Mouse (Mus musculus) forebrain, embryonic 15.5 days (tissue): ENCODE results near the gene Gnao1. TPM values are rescaled to one million over a fixed set of nuclear protein-coding genes. Genes with fewer than 3 reads are reported as not detected.

Experiments used
- ATAC-seq: fragments of 200-750 bp; cut with Nextera tagmentation; replicated peaks from 2 replicates; pipeline ENCODE4 v1.8.0; 2017; ENCODE audit warnings: mild to moderate bottlenecking, moderate TSS enrichment, moderate library complexity
- H3K27ac ChIP-seq: fragments of 300-500 bp; sonication (generic); replicated peaks from 2 replicates; pipeline ENCODE4 v1.5.1; 2015; ENCODE audit warnings: mild to moderate bottlenecking, inconsistent platforms
- H3K27me3 ChIP-seq: fragments of 300-500 bp; sonication (generic); 2 replicates; pipeline ENCODE4 v1.6.1; 2015; ENCODE audit warnings: inconsistent platforms
- H3K36me3 ChIP-seq: fragments of 300-500 bp; sonication (generic); 2 replicates; pipeline ENCODE4 v1.6.1; 2015; ENCODE audit warnings: mild to moderate bottlenecking, inconsistent platforms
- H3K4me1 ChIP-seq: fragments of 300-500 bp; sonication (generic); 2 replicates; pipeline ENCODE4 v1.6.1; 2015; ENCODE audit warnings: inconsistent platforms
- H3K4me2 ChIP-seq: fragments of 300-500 bp; sonication (generic); replicated peaks from 2 replicates; pipeline ENCODE4 v1.6.1; 2015; ENCODE audit warnings: mild to moderate bottlenecking, inconsistent platforms
- H3K4me3 ChIP-seq: fragments of 300-500 bp; sonication (generic); 2 replicates; pipeline ENCODE4 v1.5.1; 2015; ENCODE audit warnings: mild to moderate bottlenecking, inconsistent platforms
- H3K9ac ChIP-seq: fragments of 300-500 bp; sonication (generic); replicated peaks from 2 replicates; pipeline ENCODE4 v1.6.1; 2015; ENCODE audit warnings: mild to moderate bottlenecking, inconsistent platforms
- H3K9me3 ChIP-seq: fragments of 300-500 bp; sonication (generic); 2 replicates; pipeline ENCODE4 v1.6.1; 2016; ENCODE audit warnings: inconsistent platforms
- WGBS: fragments of 180-500 bp; shearing (Covaris S2); methylation state at CpG from one replicate; pipeline ENCODE4 v1.1.7; 2015; ENCODE audit warnings: mixed read lengths; 5-methylcytosine and 5-hydroxymethylcytosine counted together
- polyA plus RNA-seq: library from polyadenylated mRNA; unstranded; fragments of >200 nt; fragmentation: Nextera tagmentation; extraction: Ambion mirVana; gene quantifications from 2 replicates; pipeline ENCODE4 v1.2.1, GENCODE M21; 2015

Gnao1 gene
- polyA plus RNA-seq, 1 experiment from 2014 or later, result 167 TPM

GRCm38 (mm10) chr8:93968293-93968692, 158.5 kb downstream of the Gnao1 start:
- H3K9me3 ChIP-seq, result no peaks in the 10 kb centered on the region
- peaks cover 67% of the 10 kb centered on the region for H3K36me3 ChIP-seq
- no peak for ATAC-seq
- H3K27me3 ChIP-seq, result no peaks in the 10 kb centered on the region
- no peak overlapping the region for H3K4me3 ChIP-seq
- H3K27ac ChIP-seq, result no peak overlapping the region
- WGBS, result 75% methylated on average over 6 of the region's 6 CpGs
- H3K9ac ChIP-seq, result no peak overlapping the region
- no peaks in the 10 kb centered on the region for H3K4me1 ChIP-seq
- H3K4me2 ChIP-seq, result no peak overlapping the region

GRCm38 (mm10) chr8:93969626-93970340, 160.0 kb downstream of the Gnao1 start:
- Histone ChIP-seq H3K36me3 (peaks cover 69% of the 10 kb centered on the region), H3K4me1 (no peaks in the 10 kb centered on the region), H3K4me3 (no peak overlapping the region), H3K9ac (no peak overlapping the region), H3K27ac (no peak overlapping the region), H3K4me2 (no peak overlapping the region), H3K9me3 (no peaks in the 10 kb centered on the region), H3K27me3 (no peaks in the 10 kb centered on the region)
- no peak for ATAC-seq
- 90% methylated on average over 7 of the region's 7 CpGs for WGBS

GRCm38 (mm10) chr8:93971451-93971850, 161.7 kb downstream of the Gnao1 start:
- Histone ChIP-seq H3K9me3 (no peaks in the 10 kb centered on the region), H3K9ac (no peak overlapping the region), H3K4me3 (no peak overlapping the region), H3K27me3 (no peaks in the 10 kb centered on the region), H3K4me1 (no peaks in the 10 kb centered on the region), H3K36me3 (peaks cover 70% of the 10 kb centered on the region), H3K27ac (no peak overlapping the region), H3K4me2 (no peak overlapping the region)
- no peak for ATAC-seq
- WGBS, result 90% methylated on average over 10 of the region's 10 CpGs

GRCm38 (mm10) chr8:93972211-93972610, 162.4 kb downstream of the Gnao1 start:
- H3K36me3 ChIP-seq, result peaks cover 68% of the 10 kb centered on the region
- H3K27me3 ChIP-seq, result no peaks in the 10 kb centered on the region
- 78% methylated on average over 5 of the region's 5 CpGs for WGBS
- H3K9me3 ChIP-seq, result no peaks in the 10 kb centered on the region
- no peak overlapping the region for H3K4me3 ChIP-seq
- H3K4me2 ChIP-seq, result no peak overlapping the region
- no peak overlapping the region for H3K9ac ChIP-seq
- H3K27ac ChIP-seq, result no peak overlapping the region
- no peaks in the 10 kb centered on the region for H3K4me1 ChIP-seq
- ATAC-seq, result no peak

GRCm38 (mm10) chr8:93972971-93973734, 163.4 kb downstream of the Gnao1 start:
- no peak overlapping the region for H3K4me2 ChIP-seq
- no peak overlapping the region for H3K4me3 ChIP-seq
- H3K4me1 ChIP-seq, result no peaks in the 10 kb centered on the region
- H3K27me3 ChIP-seq, result no peaks in the 10 kb centered on the region
- no peaks in the 10 kb centered on the region for H3K9me3 ChIP-seq
- H3K9ac ChIP-seq, result no peak overlapping the region
- WGBS, result 84% methylated on average over 14 of the region's 14 CpGs
- ATAC-seq, result no peak
- peaks cover 67% of the 10 kb centered on the region for H3K36me3 ChIP-seq
- no peak overlapping the region for H3K27ac ChIP-seq

GRCm38 (mm10) chr8:93973831-93974375, 164.1 kb downstream of the Gnao1 start:
- WGBS, result 95% methylated on average over 13 of the region's 13 CpGs
- H3K36me3 ChIP-seq, result peaks cover 70% of the 10 kb centered on the region
- no peak overlapping the region for H3K4me2 ChIP-seq
- H3K9ac ChIP-seq, result no peak overlapping the region
- H3K27me3 ChIP-seq, result no peaks in the 10 kb centered on the region
- no peaks in the 10 kb centered on the region for H3K4me1 ChIP-seq
- no peak; the same call in 1 of the 2 replicates for ATAC-seq
- no peak overlapping the region for H3K27ac ChIP-seq
- no peaks in the 10 kb centered on the region for H3K9me3 ChIP-seq
- H3K4me3 ChIP-seq, result no peak overlapping the region

- Histone ChIP-seq H3K9ac (no peak overlapping the region), H3K9me3 (no peaks in the 10 kb centered on the region), H3K4me3 (no peak overlapping the region), H3K36me3 (peaks cover 76% of the 10 kb centered on the region), H3K27me3 (no peaks in the 10 kb centered on the region), H3K4me1 (no peaks in the 10 kb centered on the region), H3K27ac (no peak overlapping the region), H3K4me2 (no peak overlapping the region)
- WGBS, result 86% methylated on average over 11 of the region's 11 CpGs
- ATAC-seq, result no peak
Observed at GRCm38 (mm10) chr8:93974602-93975186, 164.9 kb downstream of the Gnao1 start.

GRCm38 (mm10) chr8:93975358-93975757, 165.6 kb downstream of the Gnao1 start:
- Histone ChIP-seq H3K27ac (no peak overlapping the region), H3K4me1 (no peaks in the 10 kb centered on the region), H3K27me3 (no peaks in the 10 kb centered on the region), H3K4me2 (no peak overlapping the region), H3K9me3 (no peaks in the 10 kb centered on the region), H3K36me3 (peaks cover 80% of the 10 kb centered on the region), H3K4me3 (no peak overlapping the region), H3K9ac (no peak overlapping the region)
- ATAC-seq, result no peak
- 92% methylated on average over 2 of the region's 2 CpGs for WGBS

- Histone ChIP-seq H3K36me3 (peaks cover 84% of the 10 kb centered on the region), H3K27me3 (no peaks in the 10 kb centered on the region), H3K27ac (no peak overlapping the region), H3K9me3 (no peaks in the 10 kb centered on the region), H3K4me1 (no peaks in the 10 kb centered on the region), H3K4me2 (no peak overlapping the region), H3K9ac (no peak overlapping the region), H3K4me3 (no peak overlapping the region)
- ATAC-seq, result no peak
- WGBS, result 95% methylated on average over 6 of the region's 6 CpGs
Observed at GRCm38 (mm10) chr8:93976446-93977211, 166.9 kb downstream of the Gnao1 start.

GRCm38 (mm10) chr8:93980141-93980540, 170.4 kb downstream of the Gnao1 start:
- Histone ChIP-seq H3K27ac (no peak overlapping the region), H3K9me3 (no peaks in the 10 kb centered on the region)

GRCm38 (mm10) chr8:93981679-93982215, 172.0 kb downstream of the Gnao1 start:
- peaks cover 90% of the 10 kb centered on the region for H3K36me3 ChIP-seq
- no peak for ATAC-seq
- H3K4me1 ChIP-seq, result no peaks in the 10 kb centered on the region
- no peaks in the 10 kb centered on the region for H3K9me3 ChIP-seq
- WGBS, result 93% methylated on average over 5 of the region's 5 CpGs
- no peak overlapping the region for H3K4me2 ChIP-seq
- H3K4me3 ChIP-seq, result no peak overlapping the region
- no peaks in the 10 kb centered on the region for H3K27me3 ChIP-seq
- no peak overlapping the region for H3K9ac ChIP-seq
- H3K27ac ChIP-seq, result no peak overlapping the region

More at GRCm38 (mm10) chr8:93980141-93980540, 170.4 kb downstream of the Gnao1 start:
- Histone ChIP-seq H3K27me3 (no peaks in the 10 kb centered on the region), H3K9ac (no peak overlapping the region), H3K36me3 (peaks cover 91% of the 10 kb centered on the region), H3K4me3 (no peak overlapping the region), H3K4me2 (no peak overlapping the region), H3K4me1 (no peaks in the 10 kb centered on the region)
- WGBS, result 81% methylated on average over 4 of the region's 4 CpGs
- no peak for ATAC-seq
